Mouse (Mus musculus): ENCODE measurements at regions not wholly inside any gene's neighbourhood (a gene's known extent, or its start where the extent isn't known, plus 50 kb on each side); places are given as distances from the start of the nearest gene placed in this dataset.
A peak's percentile ranks its signal among the peaks of the same experiment; 100 is the strongest.

DNA sequence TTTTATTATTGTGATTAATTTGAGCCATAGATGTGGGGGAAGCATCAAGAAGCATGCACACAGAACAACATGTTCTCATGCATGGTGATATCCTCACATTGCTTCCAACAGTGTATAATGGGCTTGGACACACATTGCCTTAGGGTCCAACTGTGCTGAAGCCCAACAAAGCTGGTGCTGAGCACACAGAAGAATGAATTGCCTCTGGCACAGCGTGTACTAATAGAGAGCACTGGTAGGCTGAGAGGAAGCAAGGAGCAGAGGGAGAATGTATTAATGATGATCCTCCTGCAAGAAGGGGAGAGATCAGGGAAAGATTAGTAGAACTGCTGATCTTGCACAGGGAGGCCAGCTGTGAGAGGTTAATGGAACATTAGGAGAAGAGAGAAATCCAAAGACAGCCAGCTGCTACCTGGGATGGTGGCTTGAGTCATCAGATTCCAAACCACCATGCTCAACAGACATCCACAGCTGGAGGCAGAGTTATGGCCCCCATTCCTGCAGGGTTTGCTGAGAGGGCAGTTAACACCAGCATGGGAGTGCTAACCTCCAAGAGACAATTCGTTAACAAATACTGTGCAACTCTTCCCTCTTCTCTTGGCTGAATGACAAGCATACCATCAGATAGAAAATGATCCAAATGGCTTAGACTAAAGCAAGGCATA lies 311.6 kb upstream of the Lrrc4c start:
- ATAC-seq, result 0 out of 2 replicates have a peak, but pooled peaks have one; percentile 43
- WGBS, result 53% methylated on average over 2 of the region's 2 CpGs
- H3K4me1 ChIP-seq (ENCODE audit: insufficient read depth, low read length), result no peaks in the 10 kb centered on the region
- H3K36me3 ChIP-seq (ENCODE audit: insufficient read depth, low read length), result no peaks in the 10 kb centered on the region
- no peaks in the 10 kb centered on the region for H3K27me3 ChIP-seq (ENCODE audit: insufficient read depth, low read length)
- TF ChIP-seq CTCF (IDR thresholded peaks at IDR 0.05; ENCODE audit: low read depth), result no peak
- no peaks in the 10 kb centered on the region for H3K9me3 ChIP-seq (ENCODE audit: low read length)
- peak; percentile 5 for DNase-seq (ENCODE audit: low spot score)
- H3K27ac ChIP-seq, result no peak overlapping the region
- H3K4me3 ChIP-seq (ENCODE audit: low read length), result no peak overlapping the region
- no peak overlapping the region for H3K4me2 ChIP-seq (ENCODE audit: low read depth, low read length)
- H3K9ac ChIP-seq (replicated peaks; ENCODE audit: low read length), result no peak overlapping the region
